ENCODE assay signal across 12 mouse cellular contexts in the genomic region with DNA sequence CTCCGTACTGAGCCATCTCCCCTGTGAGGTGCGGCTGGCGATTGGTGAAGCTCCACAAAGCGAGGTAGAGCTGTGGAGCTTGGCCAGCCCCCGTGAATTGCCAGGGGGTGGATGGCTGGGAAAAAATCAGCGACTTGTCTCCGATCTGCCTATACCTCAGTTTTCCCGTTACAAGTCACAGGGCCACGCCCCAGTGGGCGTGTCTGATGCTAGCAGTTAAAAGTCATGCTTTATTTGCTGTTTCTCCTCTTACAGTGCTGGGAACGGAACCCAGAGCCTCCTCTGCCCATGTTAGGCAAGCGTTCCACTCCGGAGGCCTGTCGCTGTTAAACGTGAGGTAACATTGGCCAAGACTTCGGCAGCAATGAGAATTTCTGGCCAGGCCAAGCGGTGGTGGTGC.
"Had no signal": no experiment of that assay in that cellular context is flagged by ENCODE, and none has a peak within 500 bp of the region (broad histone marks: within the 10 kb centered on the region; RNA-seq: fewer than 3 reads in every experiment).

No protein-coding gene starts in this region.

- H3K9me3 ChIP-seq: limb, embryonic 10.5 days; liver, embryonic 15.5 days had no signal

- H3K36me3 ChIP-seq: limb, embryonic 10.5 days; liver, embryonic 15.5 days had no signal

- H3K9ac ChIP-seq: liver, embryonic 15.5 days; lung, embryonic 14.5 days had no signal

- H3K27ac ChIP-seq: limb, embryonic 10.5 days; liver, embryonic 15.5 days had no signal

- H3K27me3 ChIP-seq: liver, embryonic 15.5 days had no signal

- H3K4me1 ChIP-seq: liver, embryonic 15.5 days had no signal

- H3K4me3 ChIP-seq: left cerebral cortex, adult 2 months; limb, embryonic 10.5 days; liver, embryonic 15.5 days had no signal

- H3K4me2 ChIP-seq: liver, embryonic 11.5 days; liver, embryonic 15.5 days; lung, embryonic 14.5 days; midbrain, embryonic 11.5 days had no signal

- DNase-seq: kidney, postnatal 25 days; lung, embryonic 14.5 days; lung, postnatal 10 days; lung, postnatal 4 days; right cerebral cortex, adult 18-20 months; right cerebral cortex, postnatal 25 days; thymus, postnatal 36 days had no signal
